ENCODE assay signal across 16 mouse cellular contexts in genomic region chr15:3388485-3388884, GRCm38 (mm10).
DNase-seq lines count a peak whose midpoint lies in the region; ATAC-seq lines count a peak whose summit lies in the region.
"Had no signal": no experiment of that assay in that cellular context is flagged by ENCODE, and none has a peak within 500 bp of the region (broad histone marks: within the 10 kb centered on the region; RNA-seq: fewer than 3 reads in every experiment).

No protein-coding gene starts in this region.

- no peak for ATAC-seq in CD4-positive, CD25-positive, alpha-beta regulatory T cell, adult 4 months
- ATAC-seq: forebrain, embryonic 13.5 days; liver, embryonic 12.5 days; midbrain, embryonic 16.5 days had no signal

- DNase-seq in heart, postnatal 10 days: peak; percentile 20 to 24
- DNase-seq in heart, postnatal 36 days: no peak
- DNase-seq in 3T3-L1 (ENCODE audit: low read depth, low spot score): peak; percentile 71
- DNase-seq in Muller cell, postnatal 12 days (ENCODE audit: inconsistent ontology term): peak; percentile 60
- peak; percentile 18 for DNase-seq in lung, postnatal 25 days (ENCODE audit: low spot score)
- no peak for DNase-seq in layer of hippocampus, postnatal 14 days (ENCODE audit: low spot score in 2 of 2)
- DNase-seq: cerebellum, adult 11 months; cerebellum, postnatal 25 days; kidney, adult 11 months; kidney, postnatal 25 days; right cerebral cortex, postnatal 14 days; thymus, adult 2 months had no signal

- intact Hi-C loops in heart, postnatal 10 days (cut with DNase I): no loop called here
- intact Hi-C loops in heart, postnatal 36 days (cut with DNase I): no loop called here

Comparison
In these comparisons a context has a peak if more than half of its experiments do, and no peak if none do; other contexts are left out.
1. DNase-seq: peak in heart, postnatal 10 days (2 of 2), 3T3-L1 (single experiment), Muller cell, postnatal 12 days (single experiment) and lung, postnatal 25 days (single experiment); none in heart, postnatal 36 days (0 of 2) and layer of hippocampus, postnatal 14 days (0 of 2).